Mouse (Mus musculus): ENCODE data around the gene Shc3. TPM values are rescaled to one million over a fixed set of nuclear protein-coding genes. Genes with fewer than 3 reads are reported as not detected.

Gene Shc3
- 111 and 122 TPM in 2 replicates for total RNA-seq (2014; rRNA removed)
- 8.5 and 9.1 TPM in 2 replicates for polyA plus RNA-seq (2015; fragmentation: Nextera tagmentation; extraction: Ambion mirVana)

- DNase-seq (ENCODE audit: low spot score) (peak; percentile 97), ATAC-seq (peak; percentile 92)
- peaks cover 14% of the 10 kb centered on the region for H3K4me1 ChIP-seq (ENCODE audit: insufficient read depth, low read length)
- peak within 1 kb of the TSS; percentile 86 for H3K4me2 ChIP-seq (ENCODE audit: low read depth, low read length)
- H3K4me3 ChIP-seq (ENCODE audit: low read length) = peak within 1 kb of the TSS; percentile 66
- no peaks in the 10 kb centered on the region for H3K36me3 ChIP-seq (ENCODE audit: insufficient read depth, low read length)
- WGBS = under 1% methylated on average over 36 of the region's 36 CpGs
- H3K27me3 ChIP-seq (ENCODE audit: insufficient read depth, low read length) = no peaks in the 10 kb centered on the region
- H3K9ac ChIP-seq (replicated peaks; ENCODE audit: low read length) = peak within 1 kb of the TSS; percentile 60
- peak within 1 kb of the TSS; percentile 90 for H3K27ac ChIP-seq
- no peak for TF ChIP-seq CTCF (IDR thresholded peaks at IDR 0.05; ENCODE audit: low read depth)
- H3K9me3 ChIP-seq (ENCODE audit: low read length) = no peaks in the 10 kb centered on the region
These were observed at the start of gene Shc3 for GRCm38 (mm10) chr13:51568911-51569684. Gene Shc3, minus strand, starts transcription at chr13:51569419.

- Histone ChIP-seq H3K4me1 (ENCODE audit: insufficient read depth, low read length) (peaks cover 6% of the 10 kb centered on the region; the same call in 1 of the 2 replicates), H3K9me3 (ENCODE audit: low read length) (no peaks in the 10 kb centered on the region), H3K27me3 (ENCODE audit: insufficient read depth, low read length) (no peaks in the 10 kb centered on the region), H3K4me3 (ENCODE audit: low read length) (no peak overlapping the region), H3K9ac (replicated peaks; ENCODE audit: low read length) (no peak overlapping the region), H3K27ac (no peak overlapping the region), H3K4me2 (ENCODE audit: low read depth, low read length) (0 out of 2 replicates have a peak overlapping the region, but pooled peaks have one; percentile 21), H3K36me3 (ENCODE audit: insufficient read depth, low read length) (no peaks in the 10 kb centered on the region)
- DNase-seq (ENCODE audit: low spot score) (no peak), ATAC-seq (peak; percentile 53; the same call in 1 of the 2 replicates)
- TF ChIP-seq CTCF (IDR thresholded peaks at IDR 0.05; ENCODE audit: low read depth) = no peak
- 9% methylated on average over 9 of the region's 9 CpGs for WGBS
These were observed 49.4 kb upstream of the Shc3 start for GRCm38 (mm10) chr13:51618602-51619001.

- H3K36me3 ChIP-seq (ENCODE audit: insufficient read depth, low read length) = no peaks in the 10 kb centered on the region
- H3K9me3 ChIP-seq (ENCODE audit: low read length) = no peaks in the 10 kb centered on the region
- H3K27ac ChIP-seq = no peak overlapping the region
- DNase-seq (ENCODE audit: low spot score) = peak; percentile 88
- no peak overlapping the region for H3K4me3 ChIP-seq (ENCODE audit: low read length)
- H3K9ac ChIP-seq (replicated peaks; ENCODE audit: low read length) = no peak overlapping the region
- H3K4me1 ChIP-seq (ENCODE audit: insufficient read depth, low read length) = peaks cover 6% of the 10 kb centered on the region; the same call in 1 of the 2 replicates
- WGBS = 13% methylated on average over 6 of the region's 6 CpGs
- 0 out of 2 replicates have a peak overlapping the region, but pooled peaks have one; percentile 21 for H3K4me2 ChIP-seq (ENCODE audit: low read depth, low read length)
- peak; percentile 57 for ATAC-seq
- peak; percentile 90 for TF ChIP-seq CTCF (IDR thresholded peaks at IDR 0.05; ENCODE audit: low read depth)
- H3K27me3 ChIP-seq (ENCODE audit: insufficient read depth, low read length) = no peaks in the 10 kb centered on the region
These were observed 48.6 kb upstream of the Shc3 start for GRCm38 (mm10) chr13:51617861-51618260.

- Histone ChIP-seq H3K9me3 (ENCODE audit: low read length) (no peaks in the 10 kb centered on the region), H3K36me3 (ENCODE audit: insufficient read depth, low read length) (no peaks in the 10 kb centered on the region), H3K9ac (replicated peaks; ENCODE audit: low read length) (no peak overlapping the region), H3K4me3 (ENCODE audit: low read length) (no peak overlapping the region), H3K4me1 (ENCODE audit: insufficient read depth, low read length) (peaks cover 6% of the 10 kb centered on the region; the same call in 1 of the 2 replicates), H3K27ac (no peak overlapping the region), H3K4me2 (ENCODE audit: low read depth, low read length) (no peak overlapping the region), H3K27me3 (ENCODE audit: insufficient read depth, low read length) (no peaks in the 10 kb centered on the region)
- no peak for TF ChIP-seq CTCF (IDR thresholded peaks at IDR 0.05; ENCODE audit: low read depth)
- ATAC-seq = no peak
- 45% methylated on average over 1 of the region's 1 CpGs for WGBS
- no peak for DNase-seq (ENCODE audit: low spot score)
These were observed 48.1 kb upstream of the Shc3 start for GRCm38 (mm10) chr13:51617306-51617705.

GRCm38 (mm10) chr13:51616417-51617044 is 47.3 kb upstream of the Shc3 start:
- Histone ChIP-seq H3K9ac (replicated peaks; ENCODE audit: low read length) (no peak overlapping the region), H3K9me3 (ENCODE audit: low read length) (no peaks in the 10 kb centered on the region), H3K36me3 (ENCODE audit: insufficient read depth, low read length) (no peaks in the 10 kb centered on the region), H3K4me1 (ENCODE audit: insufficient read depth, low read length) (peaks cover 6% of the 10 kb centered on the region; the same call in 1 of the 2 replicates), H3K27ac (0 out of 2 replicates have a peak overlapping the region, but pooled peaks have one; percentile 22), H3K27me3 (ENCODE audit: insufficient read depth, low read length) (no peaks in the 10 kb centered on the region), H3K4me2 (ENCODE audit: low read depth, low read length) (no peak overlapping the region), H3K4me3 (ENCODE audit: low read length) (no peak overlapping the region)
- no peak for TF ChIP-seq CTCF (IDR thresholded peaks at IDR 0.05; ENCODE audit: low read depth)
- 6% methylated on average over 12 of the region's 12 CpGs for WGBS
- ATAC-seq = peak; percentile 69; the same call in 1 of the 2 replicates
- peak; percentile 70 for DNase-seq (ENCODE audit: low spot score)

GRCm38 (mm10) chr13:51615815-51616214 is 46.6 kb upstream of the Shc3 start:
- Histone ChIP-seq H3K9me3 (ENCODE audit: low read length) (no peaks in the 10 kb centered on the region), H3K4me1 (ENCODE audit: insufficient read depth, low read length) (peaks cover 6% of the 10 kb centered on the region; the same call in 1 of the 2 replicates), H3K36me3 (ENCODE audit: insufficient read depth, low read length) (no peaks in the 10 kb centered on the region), H3K27ac (no peak overlapping the region), H3K27me3 (ENCODE audit: insufficient read depth, low read length) (no peaks in the 10 kb centered on the region), H3K4me3 (ENCODE audit: low read length) (no peak overlapping the region), H3K4me2 (ENCODE audit: low read depth, low read length) (no peak overlapping the region), H3K9ac (replicated peaks; ENCODE audit: low read length) (no peak overlapping the region)
- no peak for TF ChIP-seq CTCF (IDR thresholded peaks at IDR 0.05; ENCODE audit: low read depth)
- ATAC-seq = peak; percentile 3; the same call in 1 of the 2 replicates
- WGBS = 53% methylated on average over 10 of the region's 10 CpGs
- no peak for DNase-seq (ENCODE audit: low spot score)
